Mouse (Mus musculus) hindbrain, embryonic 11.5 days (tissue): ENCODE results near the gene Omd. TPM values are rescaled to one million over a fixed set of nuclear protein-coding genes. Genes with fewer than 3 reads are reported as not detected.

Experiments used
- ATAC-seq: fragments of 200-750 bp; cut with Nextera tagmentation; 2 replicates; pipeline ENCODE4 v1.8.0; 2017; ENCODE audit warnings: mild to moderate bottlenecking, moderate TSS enrichment, moderate library complexity; ENCODE audit not compliant: low FRiP score
- DNase-seq: peaks from one replicate; pipeline ENCODE4 v3.0.0-alpha.2; 2015; ENCODE audit warnings: low spot score
- H3K27ac ChIP-seq: fragments of 300-500 bp; sonication (generic); 2 replicates; pipeline ENCODE4 v1.5.1; 2014; ENCODE audit warnings: mild to moderate bottlenecking, low read depth, low read length
- H3K27me3 ChIP-seq: fragments of 300-500 bp; sonication (generic); 2 replicates; pipeline ENCODE4 v1.6.1; 2014; ENCODE audit warnings: mild to moderate bottlenecking, low read length, moderate library complexity, mixed read lengths; ENCODE audit not compliant: control insufficient read depth, insufficient read depth
- H3K36me3 ChIP-seq: fragments of 300-500 bp; sonication (generic); 2 replicates; pipeline ENCODE4 v1.6.1; 2014; ENCODE audit warnings: mild to moderate bottlenecking, low read length, moderate library complexity, mixed read lengths; ENCODE audit not compliant: control insufficient read depth, insufficient read depth
- H3K4me1 ChIP-seq: fragments of 300-500 bp; sonication (generic); replicated peaks from 2 replicates; pipeline ENCODE4 v1.6.1; 2014; ENCODE audit warnings: low read length, mixed read lengths; ENCODE audit not compliant: control insufficient read depth, insufficient read depth
- H3K4me2 ChIP-seq: fragments of 300-500 bp; sonication (generic); replicated peaks from 2 replicates; pipeline ENCODE4 v1.6.1; 2014; ENCODE audit warnings: mild to moderate bottlenecking, low read depth, low read length
- H3K4me3 ChIP-seq: fragments of 300-500 bp; sonication (generic); 2 replicates; pipeline ENCODE4 v1.5.1; 2014; ENCODE audit warnings: low read depth, low read length
- H3K9ac ChIP-seq: fragments of 300-500 bp; sonication (generic); 2 replicates; pipeline ENCODE4 v1.6.1; 2014; ENCODE audit warnings: low read depth, low read length
- H3K9me3 ChIP-seq: fragments of 300-500 bp; sonication (generic); 2 replicates; pipeline ENCODE4 v1.6.1; 2016; ENCODE audit warnings: low read length; ENCODE audit not compliant: control insufficient read depth
- WGBS: fragments of 180-500 bp; shearing (Covaris S2); extraction: QIAGEN DNeasy Blood & Tissue Kit; methylation state at CpG from one replicate; pipeline ENCODE4 v1.1.7; 2014; 5-methylcytosine and 5-hydroxymethylcytosine counted together
- polyA plus RNA-seq: library from polyadenylated mRNA; unstranded; fragments of >200 nt; fragmentation: Nextera tagmentation; extraction: Ambion mirVana; gene quantifications from 2 replicates; pipeline ENCODE4 v1.2.1, GENCODE M21; 2014

Omd gene
- polyA plus RNA-seq, 1 experiment from 2014 or later = 1.1 TPM

DNA sequence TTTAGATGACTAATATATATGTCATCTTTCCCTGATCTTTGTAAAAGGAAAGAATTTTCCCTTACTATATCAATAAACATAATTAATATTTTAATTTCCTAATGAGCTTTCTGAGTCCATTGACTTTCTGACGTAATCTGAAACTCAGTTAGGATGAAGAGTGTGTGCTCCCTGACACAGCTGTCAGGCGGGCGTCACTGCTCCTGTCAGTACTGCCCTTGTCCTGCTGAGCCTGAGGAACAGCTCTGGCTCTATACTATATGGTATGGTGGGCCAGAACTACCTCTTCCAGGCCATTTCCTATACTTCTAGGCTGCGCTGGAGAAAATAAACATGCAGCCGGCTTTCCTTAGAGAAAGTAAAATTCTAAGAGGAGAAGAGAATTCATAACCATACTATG lies 27.7 kb upstream of the Omd start:
- Histone ChIP-seq H3K27ac (no peak overlapping the region), H3K9ac (no peak overlapping the region), H3K36me3 (no peaks in the 10 kb centered on the region), H3K4me3 (no peak overlapping the region), H3K9me3 (no peaks in the 10 kb centered on the region), H3K4me2 (no peak overlapping the region), H3K27me3 (no peaks in the 10 kb centered on the region), H3K4me1 (no peaks in the 10 kb centered on the region)
- ATAC-seq (no peak), DNase-seq (no peak)
- WGBS = 77% methylated on average over 5 of the region's 5 CpGs

DNA sequence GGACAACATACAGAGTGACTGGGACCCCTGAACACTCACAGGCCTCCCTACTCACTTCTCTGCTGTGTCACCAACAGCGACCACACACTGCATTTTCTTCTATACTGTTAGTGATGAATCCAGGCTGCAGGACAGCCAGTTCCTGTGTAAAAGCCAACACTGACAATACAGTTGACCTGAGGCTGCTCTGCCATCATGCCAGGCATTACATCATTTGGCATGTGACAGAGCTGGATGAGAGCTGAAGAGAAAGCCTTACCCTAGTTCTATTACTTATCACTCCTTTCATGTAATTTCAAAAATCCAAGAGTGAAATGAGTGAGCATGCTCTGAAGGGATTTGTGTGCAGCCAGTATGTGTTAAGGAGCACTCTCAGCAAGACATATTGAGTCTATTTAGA lies 26.1 kb upstream of the Omd start:
- ATAC-seq = no peak
- no peak overlapping the region for H3K9ac ChIP-seq

DNA sequence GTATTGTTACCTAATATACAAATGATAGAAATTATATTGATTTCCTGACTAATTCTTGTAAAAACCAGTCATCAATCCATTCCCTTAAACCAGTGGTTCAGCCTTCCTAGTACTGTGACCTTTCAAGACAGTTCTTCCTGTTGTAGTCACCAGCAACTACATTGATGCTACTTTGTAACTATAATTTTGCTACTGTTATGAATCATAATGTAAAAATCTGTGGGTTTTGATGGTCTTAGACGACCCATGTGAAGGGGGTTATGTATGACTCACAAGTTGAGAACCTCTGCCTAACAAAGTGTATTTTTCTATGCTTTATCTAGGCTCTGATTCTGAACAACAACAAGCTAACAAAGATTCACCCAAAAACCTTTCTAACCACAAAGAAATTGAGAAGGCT lies 25.3 kb upstream of the Omd start:
- Histone ChIP-seq H3K27ac (no peak overlapping the region), H3K4me3 (no peak overlapping the region), H3K36me3 (no peaks in the 10 kb centered on the region), H3K9me3 (no peaks in the 10 kb centered on the region), H3K4me1 (no peaks in the 10 kb centered on the region), H3K9ac (no peak overlapping the region), H3K4me2 (no peak overlapping the region), H3K27me3 (no peaks in the 10 kb centered on the region)
- ATAC-seq = no peak
- no peak for DNase-seq
- WGBS = 70% methylated on average over 1 of the region's 1 CpGs

More for the DNA sequence above, 26.1 kb upstream of the Omd start:
- Histone ChIP-seq H3K4me3 (no peak overlapping the region), H3K27me3 (no peaks in the 10 kb centered on the region), H3K27ac (no peak overlapping the region), H3K36me3 (no peaks in the 10 kb centered on the region), H3K4me1 (no peaks in the 10 kb centered on the region), H3K4me2 (no peak overlapping the region), H3K9me3 (no peaks in the 10 kb centered on the region)
- DNase-seq = no peak
- 82% methylated on average over 1 of the region's 1 CpGs for WGBS

DNA sequence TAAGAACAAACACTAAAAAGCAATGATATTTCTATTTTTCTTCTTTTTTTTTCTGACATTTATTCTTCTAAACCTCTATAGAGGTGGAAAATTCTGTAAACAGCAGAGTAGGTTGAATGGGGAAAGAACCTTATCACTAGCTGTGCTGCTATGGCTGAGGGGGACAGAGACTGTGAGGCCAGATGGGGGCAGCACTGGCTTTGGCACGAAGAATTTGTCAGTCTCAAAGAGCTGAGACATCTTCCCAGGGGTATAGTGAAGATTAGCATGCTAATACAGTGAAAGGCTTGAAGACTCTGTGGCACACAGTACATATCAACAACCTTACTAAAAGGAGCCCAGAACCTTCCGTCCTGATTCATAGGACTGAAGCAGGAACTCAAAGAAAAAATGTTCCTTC lies 23.1 kb upstream of the Omd start:
- no peak overlapping the region for H3K27ac ChIP-seq
- WGBS = 28% methylated on average over 2 of the region's 2 CpGs
- no peaks in the 10 kb centered on the region for H3K4me1 ChIP-seq
- ATAC-seq (no peak), DNase-seq (peak; percentile 21)
- no peaks in the 10 kb centered on the region for H3K9me3 ChIP-seq
- no peaks in the 10 kb centered on the region for H3K36me3 ChIP-seq
- H3K4me3 ChIP-seq = no peak overlapping the region
- H3K4me2 ChIP-seq = no peak overlapping the region
- no peak overlapping the region for H3K9ac ChIP-seq
- no peaks in the 10 kb centered on the region for H3K27me3 ChIP-seq

DNA sequence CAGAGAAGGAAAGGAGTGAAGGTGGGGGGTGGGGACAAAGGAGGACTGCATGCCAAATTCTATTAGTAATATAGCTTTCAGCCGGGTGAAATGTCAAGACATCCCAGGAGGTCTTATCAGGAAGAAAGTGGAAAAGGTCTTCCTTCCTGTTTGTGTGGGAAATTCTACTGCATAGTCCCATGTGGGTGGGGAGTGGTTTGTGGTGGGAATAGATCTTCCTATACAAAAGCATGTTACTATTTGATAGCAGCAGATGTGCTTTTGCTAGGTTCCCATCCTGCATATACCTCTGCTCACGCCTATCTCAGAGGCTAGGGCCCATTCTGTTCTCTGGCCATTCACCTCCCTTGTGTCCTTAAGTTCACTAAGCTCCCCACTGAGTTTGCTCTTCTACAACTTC lies 21.4 kb upstream of the Omd start:
- no peak for ATAC-seq
- Histone ChIP-seq H3K4me1 (no peaks in the 10 kb centered on the region), H3K4me2 (no peak overlapping the region), H3K4me3 (no peak overlapping the region), H3K9ac (no peak overlapping the region), H3K27ac (no peak overlapping the region), H3K9me3 (no peaks in the 10 kb centered on the region), H3K36me3 (no peaks in the 10 kb centered on the region), H3K27me3 (no peaks in the 10 kb centered on the region)
- DNase-seq = no peak
- WGBS = 67% methylated on average over 2 of the region's 2 CpGs

DNA sequence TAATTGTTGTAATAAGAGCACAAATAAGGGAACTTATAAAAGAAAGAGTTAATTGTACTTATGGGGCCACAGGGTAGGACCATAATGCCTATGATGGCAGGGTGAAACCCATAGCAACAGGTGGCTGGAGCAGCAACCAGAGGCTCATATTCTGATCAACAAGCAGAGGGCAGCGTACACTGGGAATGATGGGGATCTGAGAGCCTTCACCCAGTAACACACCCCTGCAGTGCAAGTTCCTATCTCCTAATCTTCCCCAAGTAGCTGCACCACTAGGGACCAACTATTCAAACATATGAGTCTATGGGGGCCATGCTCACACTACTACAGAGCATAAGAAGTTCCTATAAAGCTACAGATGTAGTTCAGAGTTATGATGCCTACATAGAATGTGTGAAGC lies 17.9 kb upstream of the Omd start:
- H3K27ac ChIP-seq = no peak overlapping the region
- H3K36me3 ChIP-seq = no peaks in the 10 kb centered on the region
- H3K9ac ChIP-seq = no peak overlapping the region
- no peaks in the 10 kb centered on the region for H3K9me3 ChIP-seq
- ATAC-seq (no peak), DNase-seq (no peak)
- no peaks in the 10 kb centered on the region for H3K4me1 ChIP-seq
- 81% methylated on average over 1 of the region's 1 CpGs for WGBS
- no peaks in the 10 kb centered on the region for H3K27me3 ChIP-seq
- no peak overlapping the region for H3K4me2 ChIP-seq
- H3K4me3 ChIP-seq = no peak overlapping the region

DNA sequence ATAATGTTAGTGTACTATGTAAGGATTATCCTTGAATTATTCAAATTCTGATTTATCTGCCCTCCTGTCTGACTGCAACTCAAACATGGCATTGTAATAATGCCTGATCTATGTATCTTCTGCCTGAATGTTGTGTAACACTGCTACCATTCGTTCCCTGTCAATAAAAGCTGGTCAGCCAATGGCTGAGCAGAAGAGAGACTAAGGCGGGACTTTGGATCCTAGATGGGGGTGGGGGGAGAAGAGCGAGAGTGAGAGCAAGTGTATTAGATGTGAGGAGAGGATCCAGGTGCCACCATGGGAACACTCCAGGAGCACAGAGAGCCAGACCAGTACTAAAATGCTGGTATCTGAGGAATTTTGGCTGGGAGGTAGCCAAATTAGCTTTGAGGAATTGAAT lies 11.9 kb upstream of the Omd start:
- H3K9me3 ChIP-seq = no peaks in the 10 kb centered on the region
- 70% methylated on average over 3 of the region's 3 CpGs for WGBS
- DNase-seq (no peak), ATAC-seq (no peak)
- no peaks in the 10 kb centered on the region for H3K36me3 ChIP-seq
- H3K27me3 ChIP-seq = no peaks in the 10 kb centered on the region
- H3K4me2 ChIP-seq = no peak overlapping the region
- no peak overlapping the region for H3K9ac ChIP-seq
- no peaks in the 10 kb centered on the region for H3K4me1 ChIP-seq
- no peak overlapping the region for H3K4me3 ChIP-seq
- H3K27ac ChIP-seq = no peak overlapping the region

DNA sequence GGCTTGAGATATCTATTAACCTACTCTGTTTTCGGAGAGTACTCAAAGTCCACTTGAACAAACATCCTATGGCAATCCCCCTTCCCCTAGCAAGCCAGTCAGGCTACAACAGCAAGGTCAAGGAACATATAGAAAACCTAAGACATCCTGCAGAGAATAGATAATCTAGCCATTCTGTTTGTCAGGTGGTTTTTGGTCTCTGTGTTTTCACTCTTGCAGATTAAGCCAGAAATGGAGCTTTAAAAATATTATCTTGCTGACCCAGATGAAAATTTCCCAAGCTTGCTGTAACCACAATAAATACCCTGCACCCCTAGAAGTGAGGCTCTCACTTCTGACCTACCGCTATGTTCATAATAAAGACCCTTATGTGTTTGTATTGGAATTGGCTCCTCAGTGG lies 10.8 kb upstream of the Omd start:
- DNase-seq (no peak), ATAC-seq (no peak)
- H3K4me2 ChIP-seq = no peak overlapping the region
- H3K9ac ChIP-seq = no peak overlapping the region
- no peaks in the 10 kb centered on the region for H3K36me3 ChIP-seq
- H3K27me3 ChIP-seq = no peaks in the 10 kb centered on the region
- no peaks in the 10 kb centered on the region for H3K4me1 ChIP-seq
- no peak overlapping the region for H3K27ac ChIP-seq
- H3K9me3 ChIP-seq = no peaks in the 10 kb centered on the region
- WGBS = 80% methylated on average over 2 of the region's 2 CpGs
- H3K4me3 ChIP-seq = no peak overlapping the region

DNA sequence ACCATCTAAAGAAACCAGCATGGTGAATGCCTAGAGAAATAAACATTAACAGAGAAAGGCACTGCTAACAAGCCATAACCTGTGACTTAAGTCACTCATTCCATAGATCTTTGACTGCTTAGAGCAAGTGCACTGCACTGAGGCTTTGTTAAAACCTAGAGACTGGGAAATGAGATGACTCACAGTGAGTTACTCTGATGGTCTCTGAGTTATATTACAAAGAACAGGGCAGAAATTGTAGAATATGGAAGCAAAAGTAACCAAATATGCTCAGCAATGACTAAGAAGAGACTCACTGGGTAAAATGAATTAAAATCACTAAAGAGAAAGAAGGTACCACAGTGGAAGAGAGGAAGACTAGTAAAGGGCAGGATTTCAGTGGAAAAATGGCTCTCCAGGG lies 1.6 kb downstream of the Omd start:
- ATAC-seq = no peak
- Histone ChIP-seq H3K27ac (no peak overlapping the region), H3K4me1 (no peaks in the 10 kb centered on the region), H3K4me3 (no peak overlapping the region), H3K36me3 (no peaks in the 10 kb centered on the region), H3K27me3 (no peaks in the 10 kb centered on the region), H3K4me2 (no peak overlapping the region), H3K9me3 (no peaks in the 10 kb centered on the region), H3K9ac (no peak overlapping the region)
- no peak for DNase-seq
